Mouse (Mus musculus) left cerebral cortex, adult 18-20 months (tissue): ENCODE results near the gene Gabra6. TPM values are rescaled to one million over a fixed set of nuclear protein-coding genes. Genes with fewer than 3 reads are reported as not detected.
A peak's percentile ranks its signal among the peaks of the same experiment; 100 is the strongest.

Source experiments
- DNase-seq, 2 experiments: peaks; one replicate each; pipeline ENCODE4 v3.0.0; 2021 to 2022; ENCODE audit warnings: low spot score in 2 of 2, mixed read lengths in 1 of 2
- long read RNA-seq, 2 experiments: library from polyadenylated mRNA; stranded (forward); transcript quantifications; one replicate each; pipeline ENCODE4 v2.0.0; 2021
- total RNA-seq, 2 experiments: library from RNA; stranded (reverse); gene quantifications; 2 replicates each; pipeline ENCODE4 v1.2.3; 2021

Gabra6 gene
- total RNA-seq: not detected
- long read RNA-seq, experiment 1: 0 reads
- long read RNA-seq, experiment 2: 0 reads

- no peak for DNase-seq
Observed at GRCm38 (mm10) chr11:42320882-42321281, at the start of gene Gabra6. Gabra6 (minus strand) TSS chr11:42321072.

- DNase-seq: peak in 1 of 2 experiments; percentile 11
Observed at GRCm38 (mm10) chr11:42365544-42365943, 44.7 kb upstream of the Gabra6 start.

- DNase-seq: no peak
Observed at GRCm38 (mm10) chr11:42332121-42332520, 11.2 kb upstream of the Gabra6 start.

- no peak for DNase-seq
Observed at GRCm38 (mm10) chr11:42326262-42326661, 5.4 kb upstream of the Gabra6 start.

- no peak for DNase-seq
Observed at GRCm38 (mm10) chr11:42321560-42321959, 688 bp upstream of the Gabra6 start.

GRCm38 (mm10) chr11:42319521-42319920 lies 1.4 kb downstream of the Gabra6 start:
- no peak for DNase-seq

- no peak for DNase-seq
Observed at GRCm38 (mm10) chr11:42319101-42319500, 1.8 kb downstream of the Gabra6 start.

- no peak for DNase-seq
Observed at GRCm38 (mm10) chr11:42317985-42318384, 2.9 kb downstream of the Gabra6 start.

- peak in 1 of 2 experiments; percentile 1 for DNase-seq
Observed at GRCm38 (mm10) chr11:42314850-42315249, 6.0 kb downstream of the Gabra6 start.

GRCm38 (mm10) chr11:42310892-42311291 lies 10.0 kb downstream of the Gabra6 start:
- no peak for DNase-seq

- no peak for DNase-seq
Observed at GRCm38 (mm10) chr11:42309086-42309485, 11.8 kb downstream of the Gabra6 start.

- DNase-seq: no peak
Observed at GRCm38 (mm10) chr11:42306095-42306494, 14.8 kb downstream of the Gabra6 start.

GRCm38 (mm10) chr11:42258978-42259377 lies 61.9 kb downstream of the Gabra6 start:
- no peak for DNase-seq

Other genes with a start within 250 kb of the Gabra6 start
- gene Gabra1, start 138.1 kb downstream of the Gabra6 start, total RNA-seq: 100 to 1,000 TPM; 568 to 710 TPM
- 100 to 1,000 TPM; 184 to 191 TPM for gene Gabrb2, start 98.7 kb upstream of the Gabra6 start, total RNA-seq